Mouse (Mus musculus) retina, embryonic 14.5 days (tissue): ENCODE results near the gene Aqp1.

Experiments
- DNase-seq: peaks from one replicate; pipeline ENCODE4 v3.0.0-alpha.2; 2015; ENCODE audit warnings: low spot score

Gene Aqp1

GRCm38 (mm10) chr6:55335989-55336514 lies at the start of gene Aqp1:
Gene Aqp1 (plus strand): TSS chr6:55336432.
- DNase-seq = peak; percentile 34

GRCm38 (mm10) chr6:55288007-55288602 lies 48.1 kb upstream of the Aqp1 start:
- no peak for DNase-seq

- no peak for DNase-seq
These were observed 41.6 kb upstream of the Aqp1 start for GRCm38 (mm10) chr6:55294549-55295131.

- no peak for DNase-seq
These were observed 40.9 kb upstream of the Aqp1 start for GRCm38 (mm10) chr6:55295325-55295724.

- DNase-seq = no peak
These were observed 36.8 kb upstream of the Aqp1 start for GRCm38 (mm10) chr6:55299482-55299881.

- DNase-seq = no peak
These were observed 36.3 kb upstream of the Aqp1 start for GRCm38 (mm10) chr6:55299917-55300316.

GRCm38 (mm10) chr6:55300704-55301103 lies 35.5 kb upstream of the Aqp1 start:
- no peak for DNase-seq

GRCm38 (mm10) chr6:55310179-55310578 lies 26.1 kb upstream of the Aqp1 start:
- no peak for DNase-seq

- DNase-seq = no peak
These were observed 24.3 kb upstream of the Aqp1 start for GRCm38 (mm10) chr6:55311962-55312361.

GRCm38 (mm10) chr6:55313893-55314292 lies 22.3 kb upstream of the Aqp1 start:
- no peak for DNase-seq

- DNase-seq = no peak
These were observed 21.6 kb upstream of the Aqp1 start for GRCm38 (mm10) chr6:55314628-55315027.

- DNase-seq = no peak
These were observed 17.6 kb upstream of the Aqp1 start for GRCm38 (mm10) chr6:55318597-55318996.

- no peak for DNase-seq
These were observed 16.4 kb upstream of the Aqp1 start for GRCm38 (mm10) chr6:55319585-55320551.

- no peak for DNase-seq
These were observed 15.3 kb upstream of the Aqp1 start for GRCm38 (mm10) chr6:55320894-55321293.

- no peak for DNase-seq
These were observed 14.7 kb upstream of the Aqp1 start for GRCm38 (mm10) chr6:55321518-55321917.

- DNase-seq = no peak
These were observed 13.3 kb upstream of the Aqp1 start for GRCm38 (mm10) chr6:55322980-55323379.

GRCm38 (mm10) chr6:55323908-55324634 lies 12.2 kb upstream of the Aqp1 start:
- no peak for DNase-seq

GRCm38 (mm10) chr6:55324785-55325184 lies 11.4 kb upstream of the Aqp1 start:
- no peak for DNase-seq

- DNase-seq = no peak
These were observed 9.9 kb upstream of the Aqp1 start for GRCm38 (mm10) chr6:55326299-55326698.

- no peak for DNase-seq
These were observed 8.9 kb upstream of the Aqp1 start for GRCm38 (mm10) chr6:55327326-55327725.

- no peak for DNase-seq
These were observed 8.1 kb upstream of the Aqp1 start for GRCm38 (mm10) chr6:55328179-55328578.

GRCm38 (mm10) chr6:55331315-55331714 lies 4.9 kb upstream of the Aqp1 start:
- DNase-seq = no peak
